Mouse (Mus musculus) adrenal gland, postnatal 10 days (tissue): Measurements from ENCODE around the gene Gm11992. TPM values are rescaled to one million over a fixed set of nuclear protein-coding genes. Genes with fewer than 3 reads are reported as not detected.

Source experiments
- DNase-seq: peaks from one replicate; pipeline ENCODE4 v3.0.0; 2021; ENCODE audit warnings: mixed read lengths
- long read RNA-seq, 2 experiments: library from polyadenylated mRNA; stranded (forward); transcript quantifications; one replicate each; pipeline ENCODE4 v2.0.0; 2021
- total RNA-seq, 2 experiments: library from RNA; stranded (reverse); gene quantifications; 2 replicates each; pipeline ENCODE4 v1.2.3; 2021

Gene Gm11992
- total RNA-seq, result under 1 TPM; 0.27 TPM
- long read RNA-seq, experiment 1, partial matches to known transcripts, result 0 of 1 reads
- long read RNA-seq, experiment 1, other reads (novel, unspliced or antisense), result 0 of 1 reads
- long read RNA-seq, experiment 2, partial matches to known transcripts, result 0 of 2 reads
- long read RNA-seq, experiment 2, other reads (novel, unspliced or antisense), result 0 of 2 reads

GRCm38 (mm10) chr11:9048011-9048702, at the start of gene Gm11992:
TSS of gene Gm11992 (plus strand) at chr11:9048594.
- peak; percentile 91 for DNase-seq

DNA sequence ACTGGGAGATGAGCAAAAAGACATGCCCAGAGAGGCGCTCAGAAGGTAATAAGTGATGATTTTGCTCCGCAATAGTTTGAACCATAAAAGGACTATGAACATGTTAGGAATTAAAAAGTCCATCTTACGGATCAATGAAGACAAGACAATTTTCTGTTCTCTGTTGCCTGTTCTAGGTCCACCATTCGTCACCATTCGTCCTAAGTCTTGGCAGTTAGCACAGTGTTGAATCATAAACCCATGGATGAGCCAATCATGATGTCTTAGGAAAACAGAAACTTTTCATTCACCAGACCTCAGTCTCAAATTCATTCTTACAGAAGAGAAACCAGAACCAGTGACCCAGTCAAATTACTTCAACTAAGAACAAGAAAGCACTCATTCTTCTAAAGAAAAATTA, 39.6 kb upstream of the Gm11992 start:
- no peak for DNase-seq

DNA sequence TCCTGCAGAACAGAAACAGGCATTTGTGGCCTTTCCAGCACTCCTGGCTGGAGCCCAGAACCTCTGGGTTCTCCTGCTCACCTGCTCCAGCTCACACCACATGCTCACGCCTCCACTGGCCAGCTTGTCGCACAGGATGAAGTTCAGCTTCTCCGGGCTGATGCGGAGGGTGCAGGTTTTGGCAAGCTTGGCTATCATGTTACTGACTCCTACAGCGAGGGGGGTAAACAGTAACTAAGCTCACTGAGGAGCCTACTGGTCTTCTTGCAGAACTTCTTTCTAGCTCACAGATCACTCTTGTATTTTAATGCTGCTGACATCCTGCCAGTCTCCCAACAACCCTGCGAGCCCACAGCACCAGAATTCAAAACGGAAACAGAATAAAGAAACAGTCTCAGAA, 38.0 kb upstream of the Gm11992 start:
- DNase-seq, result peak; percentile 38

DNA sequence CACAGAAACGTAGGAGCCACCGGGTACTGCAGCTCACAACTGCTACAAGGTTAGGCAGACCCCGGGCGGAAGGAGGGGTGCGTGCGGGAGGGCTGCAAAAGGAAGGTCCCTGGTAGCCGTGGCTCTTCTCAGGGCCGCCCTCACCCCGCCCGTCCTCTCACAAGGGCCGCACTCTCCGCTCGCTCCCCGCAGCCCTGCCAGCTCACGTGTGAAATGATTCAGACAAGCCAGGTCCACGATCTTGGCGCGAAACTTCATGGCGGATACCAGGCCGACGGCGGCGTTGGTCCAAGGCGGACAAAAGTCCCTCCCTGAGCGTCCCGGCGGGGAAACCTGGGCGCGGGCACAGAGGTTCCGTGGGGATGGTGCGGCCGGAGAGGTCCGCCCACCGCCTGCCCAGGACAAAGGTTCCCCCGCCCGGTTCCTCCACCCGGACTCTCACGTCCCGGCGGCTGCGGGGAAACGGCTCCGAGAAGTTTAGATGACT, 37.5 kb upstream of the Gm11992 start, which contains the start of gene Hus1:
TSS of gene Hus1 (minus strand) at position 339 of the 487 bp plus-strand sequence.
- peak; percentile 96 for DNase-seq

GRCm38 (mm10) chr11:9011348-9011747, 37.0 kb upstream of the Gm11992 start:
- DNase-seq, result no peak

- no peak for DNase-seq
These were observed 33.7 kb upstream of the Gm11992 start for GRCm38 (mm10) chr11:9014740-9015139.

- no peak for DNase-seq
These were observed 29.7 kb upstream of the Gm11992 start for GRCm38 (mm10) chr11:9018491-9019267.

DNA sequence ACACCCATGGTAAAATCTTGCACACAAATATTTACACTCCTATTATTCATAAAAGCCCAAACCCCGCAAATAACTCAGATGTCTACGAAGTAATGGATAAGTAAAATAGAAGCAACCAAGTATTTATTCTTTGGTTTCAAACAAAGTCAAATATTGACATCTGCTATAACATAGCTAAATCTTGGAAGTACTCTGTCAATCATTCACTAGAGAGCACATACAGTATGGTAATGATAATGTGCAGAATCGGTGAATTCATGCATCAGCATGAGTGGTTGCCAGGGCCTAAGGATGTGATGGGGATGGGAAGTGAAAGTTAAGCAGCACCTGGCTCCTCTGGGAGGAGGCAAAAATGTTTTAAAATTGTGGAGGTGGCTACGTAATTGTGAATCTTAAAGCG, 28.2 kb upstream of the Gm11992 start:
- DNase-seq, result no peak

- DNase-seq, result no peak
These were observed 23.6 kb upstream of the Gm11992 start for GRCm38 (mm10) chr11:9024782-9025181.

DNA sequence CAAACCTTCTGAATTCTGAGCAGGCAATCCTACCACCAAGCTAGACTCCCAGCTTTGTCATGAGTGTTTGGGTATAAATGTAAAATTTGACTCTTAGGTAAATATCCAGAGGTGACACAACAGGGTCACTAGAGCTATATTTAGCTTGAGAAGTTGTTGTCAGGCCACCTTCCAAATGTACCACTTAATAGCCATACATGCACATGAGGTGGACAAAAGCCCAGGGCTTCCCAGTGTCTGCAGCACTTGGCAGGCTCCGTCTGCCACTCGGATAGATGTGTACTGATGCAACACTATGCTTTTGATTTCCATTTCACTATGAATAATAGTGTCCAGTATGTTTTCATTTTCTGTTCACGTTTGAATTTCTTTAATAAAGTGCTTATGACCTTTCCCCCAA, 23.2 kb upstream of the Gm11992 start:
- DNase-seq, result no peak

GRCm38 (mm10) chr11:9031530-9031929, 16.9 kb upstream of the Gm11992 start:
- DNase-seq, result no peak

DNA sequence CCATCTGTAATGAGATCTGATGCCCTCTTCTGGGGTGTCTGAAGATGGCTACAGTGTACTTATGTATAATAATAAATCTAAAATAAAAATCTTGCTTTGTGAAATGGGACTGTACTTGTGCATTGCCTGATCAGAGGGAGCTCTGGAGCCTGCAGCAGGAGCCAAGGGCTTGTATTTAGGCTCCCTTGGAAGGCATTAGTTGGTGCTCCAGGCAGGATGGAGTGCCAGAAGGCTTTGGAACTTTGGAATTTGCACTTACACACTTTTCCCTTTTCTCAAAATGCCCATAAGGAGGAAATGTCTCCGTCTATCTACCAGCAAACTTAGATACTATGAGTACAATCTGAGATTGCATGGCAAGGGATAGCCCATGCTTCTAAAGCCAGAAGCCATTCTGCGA, 1.8 kb upstream of the Gm11992 start:
- no peak for DNase-seq

GRCm38 (mm10) chr11:9047044-9047443, 1.4 kb upstream of the Gm11992 start:
- DNase-seq, result peak; percentile 3

DNA sequence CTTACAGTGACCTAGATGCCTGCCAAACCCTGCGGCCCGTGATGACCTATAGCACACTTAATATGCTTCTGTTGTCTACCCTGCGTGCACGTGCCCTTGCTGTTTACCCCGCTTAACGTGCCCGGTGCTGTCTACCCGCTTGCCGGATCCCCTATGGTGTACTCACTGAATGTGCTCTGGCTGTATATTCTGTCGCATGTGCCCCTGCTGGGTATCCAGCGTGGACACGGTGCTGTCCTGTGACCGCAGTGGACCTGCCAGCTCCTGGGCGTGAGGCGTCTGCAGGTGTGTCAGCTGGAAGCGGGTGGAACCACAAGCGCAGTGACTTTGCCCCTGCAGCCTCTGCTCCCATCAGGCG, 288 bp downstream of the Gm11992 start, which contains the start of gene Sun3:
TSS of gene Sun3 (minus strand) at position 289 of the 358 bp plus-strand sequence.
- no peak for DNase-seq

DNA sequence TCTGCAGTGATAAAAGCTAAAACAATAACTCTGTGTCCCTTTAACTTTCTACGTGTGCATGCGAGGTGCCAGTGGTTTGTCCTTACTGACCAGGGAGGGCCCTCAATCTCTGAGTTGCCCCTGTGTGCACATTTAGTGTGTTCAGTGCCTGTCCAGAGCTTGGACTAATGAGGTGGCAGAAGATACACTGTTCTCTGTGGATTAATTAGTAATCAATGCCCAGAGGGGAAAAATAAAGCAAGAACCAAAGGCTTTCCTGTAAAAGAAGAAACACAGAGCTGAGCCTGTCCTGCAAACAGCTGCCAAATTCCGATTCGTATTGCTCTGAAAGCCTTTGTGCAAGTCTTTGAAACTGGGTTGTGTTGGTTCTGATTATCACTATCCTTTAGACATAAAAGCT, 1.8 kb downstream of the Gm11992 start:
- no peak for DNase-seq

DNA sequence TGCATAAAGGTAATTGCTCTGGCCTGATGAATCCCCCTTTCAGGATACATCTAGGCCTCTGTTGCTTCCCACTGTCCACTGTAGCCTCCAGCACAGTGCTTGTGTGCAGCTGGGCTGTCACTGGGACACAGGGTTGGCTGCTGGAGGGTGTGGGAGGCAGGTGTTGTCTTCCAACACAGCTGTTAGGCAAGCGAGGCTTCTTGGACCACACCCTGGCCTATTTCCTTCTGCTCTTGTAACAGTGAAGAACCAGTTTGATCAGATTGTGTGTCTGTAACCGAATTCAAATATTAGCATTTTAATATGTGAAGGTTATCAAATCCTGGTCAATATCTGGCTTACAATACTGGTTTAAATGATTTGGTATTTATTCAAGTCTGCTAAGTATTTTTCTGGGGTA, 3.5 kb downstream of the Gm11992 start:
- no peak for DNase-seq

DNA sequence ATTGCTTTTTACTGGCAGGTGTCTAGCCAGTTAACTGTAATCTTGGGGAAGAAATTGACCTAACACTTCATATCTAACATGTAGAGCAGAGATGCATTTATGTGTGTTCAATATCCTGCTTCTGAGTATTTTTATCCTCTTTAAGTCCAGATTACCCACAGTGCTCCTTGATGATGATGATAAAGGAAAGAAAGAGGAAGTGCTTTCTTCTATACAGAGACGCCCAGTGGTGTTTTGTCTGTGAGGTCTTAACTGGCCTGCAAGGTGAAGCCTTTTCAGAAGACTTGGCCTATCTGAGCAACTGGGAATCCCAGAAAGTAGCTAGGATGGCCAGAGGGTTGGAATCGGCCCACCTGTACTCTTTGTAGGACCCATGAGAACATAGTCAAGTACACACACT, 8.5 kb downstream of the Gm11992 start:
- no peak for DNase-seq

GRCm38 (mm10) chr11:9057711-9058110, 9.3 kb downstream of the Gm11992 start:
- no peak for DNase-seq

DNA sequence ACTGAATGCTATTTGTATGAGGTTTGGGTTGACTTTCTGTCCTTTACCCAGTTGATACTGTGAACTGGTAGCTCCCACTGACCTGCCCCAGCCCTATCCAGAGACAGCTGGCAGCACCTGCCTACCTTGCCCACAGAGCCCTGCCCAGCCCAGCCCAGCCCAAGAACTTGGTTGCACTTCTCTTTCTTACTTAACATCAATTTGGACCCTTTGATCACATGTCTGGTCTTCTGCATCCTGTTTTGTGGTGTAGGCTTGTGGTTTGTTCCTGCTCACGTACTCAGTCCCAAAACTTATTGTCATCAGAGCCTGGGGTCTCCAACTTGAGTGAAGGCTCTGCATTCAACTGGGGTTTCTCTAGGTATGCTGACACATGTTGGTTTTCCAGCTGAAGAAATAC, 11.6 kb downstream of the Gm11992 start:
- DNase-seq, result no peak

DNA sequence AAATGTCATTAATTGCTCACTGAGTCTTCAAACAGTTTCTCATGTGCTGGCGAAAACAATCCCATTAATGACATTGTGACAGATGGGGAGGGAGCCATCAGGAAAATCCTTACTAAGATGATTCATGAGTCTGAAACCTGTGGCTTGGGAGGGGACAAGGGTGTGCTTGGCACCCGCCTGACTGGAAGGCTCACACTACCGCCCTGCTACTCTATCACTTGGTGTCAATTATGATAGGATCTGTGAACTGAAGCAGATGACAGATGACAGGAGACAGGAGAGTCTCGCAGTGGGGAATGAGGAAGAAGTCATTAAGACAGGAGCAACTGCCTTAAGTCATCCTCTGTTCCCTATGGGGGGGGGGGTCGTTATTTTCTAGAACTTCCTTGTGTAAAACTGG, 12.1 kb downstream of the Gm11992 start:
- no peak for DNase-seq

DNA sequence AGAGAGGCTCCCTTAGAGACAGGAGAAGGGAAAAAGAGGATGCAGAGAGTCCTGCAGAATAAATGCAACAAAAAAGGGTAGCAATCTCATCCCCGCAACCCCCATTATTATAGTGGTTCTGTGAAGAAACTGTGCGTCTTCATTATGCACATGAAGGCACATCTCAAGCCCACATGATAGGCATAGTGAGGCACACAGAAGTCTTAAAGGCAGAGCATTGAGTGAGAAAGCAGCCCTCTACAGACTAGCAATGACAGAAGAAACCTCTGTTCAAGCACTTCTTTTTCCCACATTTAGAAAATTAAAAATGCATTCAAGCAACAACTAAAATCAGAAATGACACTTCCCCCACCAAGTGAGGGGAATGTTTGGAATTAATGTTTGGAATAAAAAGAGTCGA, 28.1 kb downstream of the Gm11992 start:
- DNase-seq, result no peak

DNA sequence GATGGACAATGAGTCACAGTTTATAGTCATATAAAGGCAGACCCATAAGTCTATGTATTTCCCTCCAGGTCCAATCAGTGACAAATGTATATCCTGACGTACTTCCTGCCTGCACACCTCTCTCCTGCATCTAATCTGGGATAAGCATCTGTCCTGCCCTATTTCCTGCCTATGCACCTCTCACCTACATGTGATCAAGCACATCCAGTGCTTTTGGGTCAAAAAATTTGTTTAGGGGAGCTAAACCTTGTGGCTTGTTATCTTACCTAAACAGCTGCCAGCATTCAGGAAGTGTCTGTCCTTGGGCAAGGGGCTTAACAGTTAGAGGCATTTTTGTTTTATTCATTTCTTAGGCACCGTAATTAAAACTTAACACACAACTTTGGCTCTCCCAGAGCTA, 64.8 kb downstream of the Gm11992 start:
- DNase-seq, result no peak
